Mouse (Mus musculus) liver, embryonic 16.5 days (tissue): ENCODE measurements around the gene Txlng. TPM values are rescaled to one million over a fixed set of nuclear protein-coding genes. Genes with fewer than 3 reads are reported as not detected.

Experiments used
- ATAC-seq: fragments of 200-750 bp; cut with Nextera tagmentation; 2 replicates; pipeline ENCODE4 v1.8.0; 2017; ENCODE audit warnings: low read depth, mild to moderate bottlenecking, moderate number of reproducible peaks, moderate library complexity
- H3K27ac ChIP-seq: fragments of 300-500 bp; sonication (generic); 2 replicates; pipeline ENCODE4 v1.5.1; 2014; ENCODE audit warnings: mild to moderate bottlenecking, low read length
- H3K27me3 ChIP-seq: fragments of 300-500 bp; sonication (generic); 2 replicates; pipeline ENCODE4 v1.6.1; 2014; ENCODE audit warnings: low read depth, low read length, mixed read lengths; ENCODE audit not compliant: control insufficient read depth, insufficient read depth
- H3K36me3 ChIP-seq: fragments of 300-500 bp; sonication (generic); 2 replicates; pipeline ENCODE4 v1.6.1; 2014; ENCODE audit warnings: mild to moderate bottlenecking; ENCODE audit not compliant: control insufficient read depth, insufficient read depth
- H3K4me1 ChIP-seq: fragments of 300-500 bp; sonication (generic); 2 replicates; pipeline ENCODE4 v1.6.1; 2014; ENCODE audit warnings: low read depth, low read length, mixed read lengths; ENCODE audit not compliant: control insufficient read depth
- H3K4me2 ChIP-seq: fragments of 300-500 bp; sonication (generic); 2 replicates; pipeline ENCODE4 v1.6.1; 2014; ENCODE audit warnings: low read depth, low read length, mixed read lengths
- H3K4me3 ChIP-seq: fragments of 300-500 bp; sonication (generic); 2 replicates; pipeline ENCODE4 v1.5.1; 2014; ENCODE audit warnings: low read depth, mild to moderate bottlenecking, low read length
- H3K9ac ChIP-seq: fragments of 300-500 bp; sonication (generic); 2 replicates; pipeline ENCODE4 v1.6.1; 2014; ENCODE audit warnings: low read depth, low read length
- H3K9me3 ChIP-seq: fragments of 300-500 bp; sonication (generic); replicated peaks from 2 replicates; pipeline ENCODE4 v1.6.1; 2016; ENCODE audit warnings: low read length; ENCODE audit not compliant: control insufficient read depth
- WGBS: fragments of 180-500 bp; shearing (Covaris S2); extraction: QIAGEN DNeasy Blood & Tissue Kit; methylation state at CpG from one replicate; pipeline ENCODE4 v1.1.7; 2014; ENCODE audit not compliant: insufficient replicate concordance; 5-methylcytosine and 5-hydroxymethylcytosine counted together
- polyA plus RNA-seq: library from polyadenylated mRNA; unstranded; fragments of >200 nt; fragmentation: Nextera tagmentation; extraction: Ambion mirVana; gene quantifications from 2 replicates; pipeline ENCODE4 v1.2.1, GENCODE M21; 2015

Gene Txlng
- 7.6 and 7.8 TPM in 2 replicates for polyA plus RNA-seq

DNA sequence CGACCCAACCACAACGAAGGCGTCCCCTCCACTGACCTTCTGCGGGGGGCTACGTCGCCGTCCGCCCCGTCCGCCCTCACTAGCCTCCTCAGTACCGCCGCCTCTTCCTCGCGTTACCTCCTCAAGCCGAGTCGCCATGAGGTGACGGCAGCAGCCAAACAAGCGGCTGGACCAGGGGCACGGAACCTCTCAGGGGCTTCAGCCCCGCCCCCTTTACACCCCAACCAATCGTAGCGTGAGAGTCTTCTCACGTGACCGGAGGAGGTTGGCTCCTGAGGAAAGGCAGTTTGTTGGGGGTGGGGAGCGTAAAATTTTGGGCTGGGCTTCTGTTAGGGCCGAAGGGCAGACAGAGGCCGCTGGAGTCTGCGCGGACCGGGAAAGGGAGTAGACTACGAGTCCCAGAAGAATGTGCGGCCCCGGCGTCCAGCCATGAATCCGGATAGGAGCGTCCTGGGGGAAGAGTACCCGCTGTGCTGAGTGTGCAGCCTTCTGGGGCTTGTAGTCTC is at the start of gene Txlng:
Gene Txlng (minus strand): TSS at position 252 of the 506 bp plus-strand sequence.
- WGBS, result 16% methylated on average over 37 of the region's 37 CpGs
- H3K4me2 ChIP-seq, result peak within 1 kb of the TSS; percentile 79
- no peaks in the 10 kb centered on the region; the same call in none of the 2 replicates for H3K4me1 ChIP-seq
- H3K4me3 ChIP-seq, result peak within 1 kb of the TSS; percentile 72
- ATAC-seq, result peak; percentile 97
- H3K9ac ChIP-seq, result peak within 1 kb of the TSS; percentile 73
- no peaks in the 10 kb centered on the region for H3K36me3 ChIP-seq
- no peaks in the 10 kb centered on the region for H3K9me3 ChIP-seq
- H3K27me3 ChIP-seq, result no peaks in the 10 kb centered on the region
- H3K27ac ChIP-seq, result peak within 1 kb of the TSS; percentile 58

DNA sequence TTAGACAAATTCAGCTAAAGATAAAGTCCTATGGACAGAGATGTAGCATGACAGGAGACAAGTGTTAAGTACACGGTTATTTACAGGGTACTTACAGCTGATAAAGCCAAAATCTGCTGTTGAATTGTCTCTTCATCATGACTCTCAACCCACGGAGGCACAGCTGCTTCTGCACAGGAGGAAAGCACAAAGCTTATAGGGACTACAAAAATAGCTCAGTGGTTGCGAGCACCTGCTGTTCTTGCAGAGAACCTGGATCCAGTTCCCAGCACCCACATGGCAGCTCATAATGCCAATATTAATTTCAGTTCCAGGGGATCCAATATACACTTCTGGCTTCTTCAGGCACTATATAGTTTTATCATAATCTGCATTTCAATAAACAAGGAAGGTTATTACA is 49.0 kb upstream of the Txlng start:
- H3K4me1 ChIP-seq, result no peaks in the 10 kb centered on the region
- 61% methylated on average over 3 of the region's 3 CpGs for WGBS
- H3K27me3 ChIP-seq, result no peaks in the 10 kb centered on the region
- no peak overlapping the region for H3K4me3 ChIP-seq
- H3K36me3 ChIP-seq, result peaks cover 2% of the 10 kb centered on the region; the same call in 1 of the 2 replicates
- H3K9ac ChIP-seq, result no peak overlapping the region
- H3K4me2 ChIP-seq, result no peak overlapping the region
- ATAC-seq, result no peak
- H3K9me3 ChIP-seq, result no peaks in the 10 kb centered on the region
- no peak overlapping the region for H3K27ac ChIP-seq

DNA sequence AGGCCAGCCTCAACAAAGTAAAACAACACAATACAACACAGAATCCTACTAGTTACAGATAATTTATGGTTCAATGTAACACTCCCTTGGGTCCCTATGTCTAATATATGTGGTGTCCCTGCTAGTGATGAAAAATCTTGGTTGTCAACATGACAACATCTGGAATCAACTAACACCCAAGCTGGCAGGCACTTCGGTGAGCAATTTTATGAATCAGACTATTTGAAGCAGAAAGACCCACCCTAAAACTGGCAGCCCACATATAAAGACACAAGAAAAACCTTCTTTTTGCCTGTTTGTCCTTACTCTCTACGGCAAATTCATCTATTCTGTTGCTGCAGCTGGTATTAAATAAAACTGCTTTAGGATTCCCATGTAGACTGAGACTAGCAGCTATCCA is 44.5 kb upstream of the Txlng start:
- WGBS, result 78% methylated on average over 2 of the region's 2 CpGs
- Histone ChIP-seq H3K27ac (no peak overlapping the region), H3K9me3 (no peaks in the 10 kb centered on the region), H3K36me3 (peaks cover 2% of the 10 kb centered on the region; the same call in 1 of the 2 replicates), H3K4me3 (no peak overlapping the region), H3K9ac (no peak overlapping the region), H3K27me3 (no peaks in the 10 kb centered on the region), H3K4me1 (no peaks in the 10 kb centered on the region), H3K4me2 (no peak overlapping the region)
- no peak for ATAC-seq

GRCm38 (mm10) chrX:162871734-162872517 is 42.7 kb upstream of the Txlng start:
- H3K27ac ChIP-seq, result no peak overlapping the region
- 30% methylated on average over 4 of the region's 4 CpGs for WGBS
- H3K36me3 ChIP-seq, result no peaks in the 10 kb centered on the region
- H3K27me3 ChIP-seq, result no peaks in the 10 kb centered on the region
- no peaks in the 10 kb centered on the region for H3K9me3 ChIP-seq
- no peak overlapping the region for H3K4me3 ChIP-seq
- H3K4me1 ChIP-seq, result no peaks in the 10 kb centered on the region
- no peak overlapping the region for H3K4me2 ChIP-seq
- no peak overlapping the region for H3K9ac ChIP-seq
- no peak for ATAC-seq

- no peaks in the 10 kb centered on the region for H3K27me3 ChIP-seq
- 50% methylated on average over 3 of the region's 3 CpGs for WGBS
- no peak overlapping the region for H3K9ac ChIP-seq
- no peak overlapping the region for H3K27ac ChIP-seq
- no peaks in the 10 kb centered on the region for H3K4me1 ChIP-seq
- H3K9me3 ChIP-seq, result no peaks in the 10 kb centered on the region
- ATAC-seq, result no peak
- H3K36me3 ChIP-seq, result no peaks in the 10 kb centered on the region
- no peak overlapping the region for H3K4me2 ChIP-seq
- no peak overlapping the region for H3K4me3 ChIP-seq
These were observed 39.2 kb upstream of the Txlng start for GRCm38 (mm10) chrX:162868294-162868965.

DNA sequence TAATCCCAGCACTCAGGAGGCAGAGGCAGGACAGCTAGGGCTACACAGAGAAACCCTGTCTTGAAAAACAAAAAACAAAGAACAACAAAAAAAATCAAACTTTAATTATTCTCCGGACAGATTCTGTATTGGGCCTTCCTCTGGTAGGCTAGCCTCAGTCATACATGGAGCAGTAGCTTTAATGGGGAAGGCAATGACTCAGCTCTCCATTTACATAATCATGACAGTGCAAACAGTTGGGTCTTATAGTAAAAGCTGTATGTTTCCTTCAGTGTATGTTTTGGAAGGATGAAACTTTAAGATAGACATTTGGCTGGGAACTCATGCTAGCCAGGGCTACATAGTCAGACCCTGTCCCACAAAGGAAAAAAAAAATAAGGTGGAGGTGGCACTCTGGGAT is 19.4 kb upstream of the Txlng start:
- WGBS, result 52% methylated on average over 1 of the region's 1 CpGs
- no peaks in the 10 kb centered on the region for H3K27me3 ChIP-seq

DNA sequence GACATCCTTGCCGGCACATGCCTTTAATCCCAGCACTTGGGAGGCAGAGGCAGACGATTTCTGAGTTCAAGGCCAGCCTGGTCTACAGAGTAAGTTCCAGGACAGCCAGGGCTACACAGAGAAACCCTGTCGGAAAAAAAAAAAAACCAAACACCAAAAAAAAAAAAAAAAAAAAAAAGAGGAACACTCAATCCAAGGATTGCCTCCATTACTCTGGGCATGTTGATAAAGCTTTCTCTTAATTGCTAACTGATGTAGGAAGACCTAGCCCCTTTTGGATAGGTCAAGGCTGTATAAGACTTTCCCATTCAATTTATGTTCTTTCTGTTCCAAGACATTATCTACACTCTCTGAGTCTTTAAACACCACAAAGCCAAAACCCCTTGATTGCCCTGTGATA is 16.3 kb upstream of the Txlng start:
- Histone ChIP-seq H3K27me3 (no peaks in the 10 kb centered on the region), H3K9ac (no peak overlapping the region), H3K4me2 (no peak overlapping the region), H3K9me3 (no peaks in the 10 kb centered on the region), H3K4me3 (no peak overlapping the region), H3K27ac (no peak overlapping the region), H3K36me3 (no peaks in the 10 kb centered on the region), H3K4me1 (no peaks in the 10 kb centered on the region)
- WGBS, result 56% methylated on average over 3 of the region's 3 CpGs
- no peak for ATAC-seq

More for the DNA sequence above, 19.4 kb upstream of the Txlng start:
- Histone ChIP-seq H3K4me1 (no peaks in the 10 kb centered on the region), H3K9me3 (no peaks in the 10 kb centered on the region), H3K4me2 (no peak overlapping the region), H3K9ac (no peak overlapping the region), H3K27ac (no peak overlapping the region), H3K36me3 (no peaks in the 10 kb centered on the region), H3K4me3 (no peak overlapping the region)
- no peak for ATAC-seq

DNA sequence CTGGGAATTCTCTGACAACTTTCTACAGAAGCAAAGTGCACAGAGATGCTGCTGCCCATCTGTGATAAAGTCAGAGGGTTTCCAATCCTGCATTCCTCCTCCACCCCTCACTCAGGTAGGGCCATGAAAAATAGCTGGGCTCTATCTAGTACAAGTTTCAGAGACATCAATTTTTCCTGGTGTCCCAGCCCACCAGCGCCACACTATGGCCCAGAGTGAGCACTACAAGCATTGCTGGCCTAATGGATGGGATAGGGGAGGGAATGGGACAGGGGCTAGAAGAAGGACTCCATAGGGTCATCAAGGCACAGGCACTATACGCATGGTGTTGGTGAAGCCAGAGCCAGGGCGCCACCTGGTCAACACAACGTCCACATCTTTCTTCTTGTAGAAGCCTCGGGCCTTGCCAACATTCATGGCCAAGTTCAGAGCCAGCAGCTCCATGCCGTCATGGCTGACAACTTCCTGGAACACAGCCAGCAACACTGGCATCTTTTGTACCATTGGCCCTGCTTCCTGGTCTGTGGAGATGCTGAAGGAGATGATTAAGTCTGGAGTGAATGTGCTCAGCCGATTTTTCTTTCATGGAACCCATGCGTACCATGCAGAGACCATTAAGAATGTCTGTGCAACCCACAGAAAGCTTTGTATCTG is 15.3 kb upstream of the Txlng start:
- no peaks in the 10 kb centered on the region for H3K27me3 ChIP-seq
- no peaks in the 10 kb centered on the region for H3K9me3 ChIP-seq
- no peaks in the 10 kb centered on the region for H3K36me3 ChIP-seq
- H3K4me1 ChIP-seq, result no peaks in the 10 kb centered on the region
- no peak overlapping the region for H3K4me2 ChIP-seq
- H3K27ac ChIP-seq, result no peak overlapping the region
- no peak for ATAC-seq
- no peak overlapping the region for H3K4me3 ChIP-seq
- H3K9ac ChIP-seq, result no peak overlapping the region
- WGBS, result 59% methylated on average over 8 of the region's 8 CpGs
